Mouse (Mus musculus) adrenal gland, adult 18-20 months (tissue): ENCODE measurements around the gene Dusp18. TPM values are rescaled to one million over a fixed set of nuclear protein-coding genes. Genes with fewer than 3 reads are reported as not detected.

Source experiments
- DNase-seq, 2 experiments: peaks; one replicate each; pipeline ENCODE4 v3.0.0; 2021 to 2022; ENCODE audit warnings: low spot score in 2 of 2
- long read RNA-seq, 2 experiments: library from polyadenylated mRNA; stranded (forward); transcript quantifications; one replicate each; pipeline ENCODE4 v2.0.0; 2021
- total RNA-seq, 2 experiments: library from RNA; stranded (reverse); gene quantifications; 1 replicate in 1 of 2; 2 replicates in 1 of 2; pipeline ENCODE4 v1.2.3; 2021

Dusp18 gene
- total RNA-seq: 1 to 10 TPM; 3.5 to 5.2 TPM
- long read RNA-seq, experiment 1, full-length matches to known transcripts: 2 of 3 reads
- long read RNA-seq, experiment 1, partial matches to known transcripts: 0 of 3 reads
- long read RNA-seq, experiment 1, other reads (novel, unspliced or antisense): 1 of 3 reads
- long read RNA-seq, experiment 2, full-length matches to known transcripts: 2 of 2 reads
- long read RNA-seq, experiment 2, partial matches to known transcripts: 0 of 2 reads
- long read RNA-seq, experiment 2, other reads (novel, unspliced or antisense): 0 of 2 reads

- peak; percentile 88 to 91 for DNase-seq
Observed at GRCm38 (mm10) chr11:3894406-3895281, at the start of gene Dusp18, which contains the start of gene 4921536K21Rik. Gene Dusp18, plus strand, starts transcription at chr11:3895240. Gene 4921536K21Rik, minus strand, starts transcription at chr11:3895098.

- no peak for DNase-seq
Observed at GRCm38 (mm10) chr11:3846351-3846750, 48.7 kb upstream of the Dusp18 start.

DNA sequence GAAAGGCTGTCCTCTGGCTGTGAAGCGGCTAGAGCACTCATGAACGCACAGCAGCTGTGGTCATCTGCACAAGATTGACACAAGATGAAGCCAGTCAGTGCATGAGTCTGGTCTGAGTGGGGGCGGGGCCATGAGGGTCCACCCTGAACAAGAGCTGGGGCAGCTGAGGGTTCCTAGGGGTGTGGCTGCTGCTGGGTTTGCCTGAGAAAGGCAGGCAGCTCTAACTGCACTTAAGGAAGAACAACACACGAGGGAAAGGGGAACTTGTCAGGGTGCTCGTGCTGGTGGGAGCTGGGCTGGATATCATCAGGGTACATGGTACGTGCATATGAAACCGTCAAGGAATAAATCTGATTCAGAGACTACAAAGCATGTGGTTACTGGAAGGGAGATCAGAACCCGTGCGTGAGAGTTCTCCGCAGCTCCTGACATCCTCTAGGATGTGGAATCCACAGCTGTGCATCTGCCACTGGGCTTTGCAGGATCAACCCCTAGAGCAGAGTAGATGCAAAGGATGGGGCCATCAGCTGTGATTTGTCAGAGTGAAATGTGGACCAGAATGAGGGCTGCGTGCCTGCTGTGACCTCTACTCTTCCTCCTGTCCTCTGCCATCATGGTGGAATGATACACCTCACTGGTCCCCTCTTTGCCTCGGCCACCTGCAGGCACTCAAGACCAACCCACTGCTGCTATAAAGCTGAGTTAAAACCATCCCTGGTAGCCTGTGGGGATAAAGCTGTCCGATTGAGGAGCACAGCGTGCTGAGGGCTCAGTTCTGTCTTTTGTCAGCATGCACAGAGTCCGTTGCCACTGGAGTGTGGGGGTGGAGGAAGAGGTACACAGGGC lies 45.3 kb upstream of the Dusp18 start:
- DNase-seq: no peak

- DNase-seq: no peak
Observed at GRCm38 (mm10) chr11:3850315-3850614, 44.8 kb upstream of the Dusp18 start.

DNA sequence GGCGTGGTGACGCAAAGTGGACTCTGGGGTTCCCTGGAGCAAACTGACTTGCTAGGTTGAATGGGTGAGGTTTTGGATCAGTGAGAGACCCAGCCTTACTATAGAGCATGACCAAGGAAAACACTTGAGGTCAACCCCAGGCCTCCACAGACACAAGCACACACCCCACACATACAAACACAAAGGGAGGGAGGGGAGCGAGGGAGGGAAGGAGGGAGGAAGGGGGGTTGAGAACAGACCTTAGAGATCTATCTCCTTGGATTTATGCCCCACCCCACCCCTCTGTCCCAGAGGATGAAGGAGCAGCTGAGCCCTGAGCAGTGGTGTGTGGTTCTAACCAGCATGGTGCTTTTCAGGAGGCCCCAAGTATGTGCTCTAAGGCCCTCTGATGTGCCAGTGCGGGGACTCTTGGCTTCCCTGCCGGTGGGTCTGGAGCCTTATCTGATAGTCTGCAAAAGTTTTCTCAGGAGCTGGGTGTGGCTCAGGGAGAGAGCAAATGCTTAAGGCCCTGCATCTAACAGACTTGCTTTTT lies 44.2 kb upstream of the Dusp18 start:
- DNase-seq: no peak

DNA sequence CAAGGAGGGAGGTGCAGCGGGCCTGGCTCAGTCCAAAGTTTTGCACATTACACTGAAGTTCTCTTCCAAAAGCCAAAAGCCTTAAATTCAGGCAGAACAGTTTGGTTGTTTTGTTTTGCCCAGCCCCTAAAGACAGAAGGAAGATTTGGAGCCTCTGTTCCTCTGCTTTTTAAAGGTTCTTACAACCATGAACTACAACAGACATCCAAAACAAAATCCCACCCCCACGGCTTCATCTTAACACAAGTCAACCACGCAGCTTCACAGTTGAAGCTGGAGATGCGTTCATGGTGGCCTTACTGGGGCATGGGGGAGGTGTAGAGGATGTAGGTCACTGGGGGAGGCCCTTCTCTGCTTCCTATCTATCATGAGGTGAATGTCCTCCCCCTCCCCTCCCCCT lies 43.2 kb upstream of the Dusp18 start:
- no peak for DNase-seq

- no peak for DNase-seq
Observed at GRCm38 (mm10) chr11:3853031-3853430, 42.0 kb upstream of the Dusp18 start.

DNA sequence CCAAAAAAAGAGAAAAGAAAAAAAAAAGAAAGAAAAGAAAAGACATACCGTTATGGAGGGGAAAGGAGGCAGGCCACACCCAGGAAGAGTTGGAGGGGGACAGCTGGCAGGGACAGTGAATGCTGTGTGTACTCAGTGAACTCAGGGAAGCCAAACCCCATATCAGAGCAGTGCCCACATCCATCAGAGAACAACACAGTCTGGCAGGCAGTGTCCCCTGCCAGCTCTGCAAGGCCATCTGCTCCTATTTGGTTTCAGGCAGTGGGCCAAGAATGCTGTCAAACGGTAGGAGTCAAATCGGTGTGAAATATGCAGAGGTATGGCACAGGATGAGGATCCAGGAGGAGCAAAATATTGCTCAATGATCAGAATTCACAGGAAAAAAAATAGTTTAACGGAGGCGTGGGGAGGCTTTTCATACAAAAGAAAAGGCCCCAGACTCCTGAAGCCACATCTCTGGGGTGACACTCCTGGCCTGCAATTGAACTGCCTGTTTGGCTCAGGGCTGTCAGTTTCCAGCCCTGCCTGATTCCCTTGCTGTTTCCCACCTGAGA lies 41.5 kb upstream of the Dusp18 start:
- peak in 1 of 2 experiments; percentile 11 for DNase-seq

GRCm38 (mm10) chr11:3854156-3854555 lies 40.9 kb upstream of the Dusp18 start:
- no peak for DNase-seq

DNA sequence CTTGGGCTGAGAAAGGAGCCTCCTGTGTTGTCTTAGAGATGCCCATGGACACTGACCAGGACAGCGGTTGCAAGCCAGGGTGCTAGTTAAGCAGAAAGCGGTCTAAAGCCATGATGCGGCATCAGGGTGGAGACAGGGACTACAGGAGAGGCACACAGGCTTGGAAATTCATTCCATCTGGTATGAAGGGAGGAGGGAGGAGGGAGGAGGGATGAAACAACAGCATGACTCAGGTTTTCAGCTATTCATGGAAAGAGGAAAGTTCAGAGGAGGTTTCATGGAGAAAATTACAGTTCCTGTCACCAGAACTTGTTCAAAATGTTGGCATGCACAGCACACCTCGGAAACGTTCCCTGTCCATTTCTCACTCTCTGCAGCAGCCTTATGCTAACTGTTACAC lies 39.2 kb upstream of the Dusp18 start:
- no peak for DNase-seq

DNA sequence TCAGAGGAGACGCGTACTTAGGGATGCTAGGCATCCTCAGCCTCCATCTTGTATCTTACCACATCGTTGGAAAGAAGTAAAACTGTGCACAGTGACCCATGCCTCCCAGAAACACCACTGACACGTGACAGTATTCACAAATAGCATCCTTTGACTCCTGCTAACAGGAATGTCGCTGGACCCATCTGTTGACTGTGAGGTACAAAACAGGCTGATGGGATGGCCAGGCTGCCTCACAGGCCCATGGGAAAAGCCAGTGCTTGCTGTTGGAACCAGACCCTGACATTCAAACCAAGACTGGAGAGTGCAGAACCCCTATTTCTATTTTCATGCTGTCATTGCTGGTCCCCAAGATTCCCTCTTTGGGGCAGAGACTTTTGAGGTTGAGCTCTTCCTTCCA lies 37.1 kb upstream of the Dusp18 start:
- no peak for DNase-seq

- DNase-seq: no peak
Observed at GRCm38 (mm10) chr11:3859778-3860177, 35.3 kb upstream of the Dusp18 start.

DNA sequence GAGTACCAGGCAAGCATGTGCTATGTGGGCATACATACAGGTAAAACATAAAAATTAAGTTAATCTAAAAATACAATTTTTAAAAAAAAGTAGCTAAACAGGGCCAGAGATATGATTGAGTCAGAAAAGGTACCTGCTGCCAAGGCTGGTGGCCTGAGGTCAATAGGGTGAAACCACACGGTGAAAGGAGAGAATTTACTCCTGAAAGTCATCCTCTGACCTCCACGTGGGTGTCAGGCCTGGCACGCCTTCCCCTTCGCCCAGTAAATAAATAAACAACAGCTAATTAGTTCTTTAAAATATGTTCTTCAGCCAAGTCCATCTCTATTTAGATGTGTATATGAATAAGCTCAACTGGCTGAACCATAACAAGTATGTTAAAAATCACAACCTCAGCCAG lies 34.7 kb upstream of the Dusp18 start:
- no peak for DNase-seq

- no peak for DNase-seq
Observed at GRCm38 (mm10) chr11:3862661-3863453, 32.2 kb upstream of the Dusp18 start.

DNA sequence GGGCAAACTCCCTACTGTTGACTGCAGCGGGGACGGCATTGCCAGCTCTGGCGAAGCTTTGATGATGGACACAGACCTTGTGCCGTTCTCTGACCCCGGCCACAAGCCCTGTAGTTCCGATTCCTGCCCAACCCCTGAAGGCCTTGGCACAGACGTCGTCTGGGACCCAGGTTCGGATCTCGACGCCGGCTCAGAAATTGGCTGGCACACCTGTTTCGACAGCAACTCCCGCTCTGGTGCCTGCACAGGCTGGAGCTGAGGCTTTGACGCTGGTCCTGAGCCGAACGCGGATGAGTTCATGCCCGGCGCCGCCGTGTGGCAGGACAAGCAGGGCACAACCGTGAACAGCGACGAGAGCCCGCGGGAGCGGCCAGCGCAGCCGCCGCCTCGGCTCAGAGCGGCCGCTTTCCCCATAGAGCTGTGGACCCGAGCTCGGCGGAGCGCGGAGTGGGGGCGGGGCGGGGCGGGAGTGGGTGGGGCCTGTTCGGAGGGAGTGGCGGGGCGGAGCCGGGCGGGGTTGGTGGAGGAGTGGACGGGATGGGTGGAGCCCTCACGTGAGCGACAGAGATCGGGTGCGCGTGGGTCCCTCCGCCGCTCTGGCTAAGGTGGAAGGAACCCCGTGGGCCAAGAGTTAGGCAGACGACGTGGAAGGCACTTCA lies 31.5 kb upstream of the Dusp18 start, which contains the start of gene Osbp2:
TSS of gene Osbp2 (minus strand) at position 450 of the 659 bp plus-strand sequence.
- DNase-seq: peak; percentile 57 to 64

DNA sequence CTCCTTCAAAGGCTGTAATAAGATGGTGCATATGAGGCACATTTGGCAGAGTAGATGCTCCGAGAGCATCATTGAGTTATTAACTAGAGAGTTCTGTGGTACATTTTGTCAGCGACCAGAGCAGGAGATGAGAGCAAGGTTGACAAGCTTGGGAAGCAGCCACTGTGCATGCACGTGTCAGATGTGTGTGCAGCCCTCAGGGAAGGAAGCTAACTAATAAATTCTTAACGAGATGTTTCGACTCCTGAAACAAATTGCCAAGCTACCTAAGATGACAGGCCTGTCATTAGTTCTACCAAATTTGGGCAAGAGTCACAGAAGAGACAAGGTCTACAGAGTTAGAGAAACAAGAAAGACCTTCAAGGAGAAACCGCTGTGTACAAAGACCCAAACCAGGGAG lies 30.7 kb upstream of the Dusp18 start:
- no peak for DNase-seq

DNA sequence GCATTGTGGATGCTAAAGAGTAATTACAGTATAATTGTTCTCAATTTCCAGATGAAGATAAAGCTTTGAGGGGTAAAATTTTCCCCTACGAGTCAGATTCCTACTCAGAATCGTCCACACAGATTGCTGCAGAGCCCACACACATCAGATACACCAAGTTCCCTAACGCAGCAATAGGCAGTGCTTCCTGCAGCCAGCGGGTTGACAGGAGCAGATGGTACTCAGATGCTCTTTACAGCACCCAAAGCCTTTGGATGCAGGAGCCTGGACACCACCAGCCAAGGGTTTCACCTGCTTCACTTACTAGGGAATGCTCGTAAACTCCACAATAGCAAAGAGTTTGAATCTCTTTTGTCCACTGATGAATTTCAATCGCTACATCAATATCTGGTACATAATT lies 18.6 kb upstream of the Dusp18 start:
- DNase-seq: no peak

DNA sequence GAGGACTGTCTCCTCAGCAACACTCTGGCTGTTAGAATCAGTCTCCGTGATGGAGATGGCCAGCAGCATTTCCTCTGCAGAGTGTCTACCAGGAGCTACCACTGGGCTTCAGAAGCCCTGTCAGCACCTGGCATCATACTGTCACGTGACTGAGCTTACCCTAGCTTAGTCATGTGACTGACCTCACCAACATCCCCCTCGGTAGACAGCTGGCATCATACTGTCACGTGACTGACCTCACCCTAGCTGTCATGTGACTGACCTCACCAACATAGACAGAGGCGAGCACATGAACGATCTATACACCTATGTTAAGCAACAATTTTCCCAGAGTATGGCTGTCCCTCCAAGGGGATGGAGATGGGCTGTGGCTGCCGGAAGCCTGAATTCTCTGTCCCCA lies 16.4 kb upstream of the Dusp18 start:
- DNase-seq: no peak

DNA sequence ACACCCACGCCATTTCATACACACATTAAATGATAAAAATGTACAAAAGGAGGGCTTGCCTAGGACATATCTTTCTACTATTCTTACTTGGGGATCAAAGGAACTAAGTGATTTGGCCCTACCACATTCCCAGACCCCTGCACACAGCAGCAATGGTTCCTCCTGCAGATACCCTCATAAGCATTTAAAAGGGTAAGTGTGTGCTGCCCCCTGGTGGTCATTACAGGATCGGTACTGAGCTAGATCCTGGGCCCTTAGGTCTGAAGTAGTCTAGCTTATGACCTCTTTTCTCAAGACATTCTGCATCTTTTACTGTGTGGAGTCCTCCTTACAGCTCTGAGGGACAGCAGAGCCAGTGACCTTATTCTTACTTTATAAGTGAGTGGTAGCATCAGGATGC lies 15.2 kb upstream of the Dusp18 start:
- DNase-seq: peak; percentile 68 to 76

DNA sequence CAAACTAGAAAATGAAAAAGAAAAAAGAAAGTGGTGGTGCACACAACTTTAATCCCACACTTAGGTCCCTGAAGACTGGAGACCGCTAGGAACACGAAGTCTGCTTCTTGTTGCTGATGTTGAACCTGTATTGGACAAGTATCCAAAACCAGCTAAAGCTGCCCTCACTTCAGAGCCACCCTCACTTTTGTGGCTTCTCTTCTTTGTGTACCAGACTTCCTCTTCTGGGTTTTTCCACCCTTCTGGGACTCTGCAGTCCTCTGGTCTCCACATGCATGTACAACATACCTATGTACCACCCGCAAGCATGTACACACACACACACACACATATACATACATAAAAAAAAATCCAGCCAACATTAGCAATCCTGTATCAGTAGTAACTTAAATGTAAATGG lies 11.3 kb upstream of the Dusp18 start:
- DNase-seq: no peak
